Mouse (Mus musculus): Measurements from ENCODE around the gene Cpne5. TPM values are rescaled to one million over a fixed set of nuclear protein-coding genes. Genes with fewer than 3 reads are reported as not detected.

Gene Cpne5
- 55.1 and 68.9 TPM in 2 replicates for polyA plus RNA-seq (2012; rRNA removed)

DNA sequence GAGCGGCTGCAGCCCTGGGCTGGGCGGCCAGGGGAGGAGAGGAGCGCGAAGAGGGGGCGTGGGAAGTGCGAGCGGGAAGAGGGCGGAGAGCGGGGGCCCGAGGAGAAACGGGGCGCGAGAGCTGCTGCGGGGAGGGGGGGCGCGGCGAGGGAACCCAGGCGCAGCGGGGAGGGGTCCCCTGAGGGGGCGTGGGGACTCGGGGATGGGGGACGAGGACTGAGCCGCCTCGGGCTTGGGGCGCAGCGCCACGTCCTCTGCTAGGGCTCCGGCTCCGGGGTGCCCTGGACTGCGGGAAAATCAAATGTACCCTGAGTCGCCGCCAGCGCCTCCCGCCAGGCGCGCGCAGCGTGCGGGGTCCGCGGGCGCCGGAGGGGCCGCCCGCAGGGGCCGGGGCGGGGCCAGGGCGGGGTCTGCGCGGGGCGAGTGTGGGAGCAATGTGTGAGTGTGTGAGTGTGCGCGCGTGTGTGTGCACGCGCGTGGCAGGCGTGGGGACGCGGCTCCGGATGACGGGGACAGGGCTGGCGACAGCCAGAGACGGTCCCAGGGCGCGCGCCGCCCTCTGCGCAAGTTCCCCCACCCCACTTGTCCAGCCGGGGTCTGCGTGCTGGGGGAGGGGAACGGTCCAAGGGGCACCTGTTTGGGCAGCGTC, at the start of gene Cpne5:
Gene Cpne5 (minus strand): TSS at position 396 of the 649 bp plus-strand sequence.

DNA sequence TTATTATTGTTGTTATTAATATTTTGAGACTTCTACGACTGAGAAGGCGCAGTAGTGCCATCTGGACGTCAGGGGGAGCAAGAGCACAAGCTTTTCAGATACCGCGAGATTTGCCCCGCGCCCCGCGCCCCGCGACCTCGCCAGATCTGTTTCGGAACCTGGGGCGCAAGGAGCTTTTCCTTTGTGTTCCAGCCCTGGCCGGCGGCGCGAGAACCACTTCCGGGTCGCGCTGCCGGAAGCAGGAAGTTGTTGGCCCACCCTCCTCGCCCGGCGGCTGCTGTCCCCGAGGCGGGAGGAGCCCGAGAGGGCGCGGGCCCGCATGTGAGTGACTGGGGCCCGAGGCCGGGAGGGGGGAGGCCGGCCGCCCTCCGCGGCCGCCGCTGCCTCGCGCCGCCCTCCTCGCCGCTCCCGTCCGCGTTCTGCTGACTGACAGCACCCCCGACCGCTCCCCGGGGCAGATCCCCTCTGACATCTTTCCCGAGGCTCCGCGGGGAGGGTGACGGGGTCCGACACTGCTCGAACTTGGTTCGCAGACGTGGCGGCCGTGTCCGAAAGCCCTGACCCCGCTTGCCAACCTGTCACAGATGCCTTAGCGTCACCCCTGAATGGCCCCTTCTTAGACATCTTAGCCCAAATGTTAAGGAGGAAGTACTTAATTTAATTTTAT, 30.8 kb upstream of the Cpne5 start, which contains the start of gene BC004004:
Gene BC004004 (plus strand): TSS at position 107 of the 667 bp plus-strand sequence.

DNA sequence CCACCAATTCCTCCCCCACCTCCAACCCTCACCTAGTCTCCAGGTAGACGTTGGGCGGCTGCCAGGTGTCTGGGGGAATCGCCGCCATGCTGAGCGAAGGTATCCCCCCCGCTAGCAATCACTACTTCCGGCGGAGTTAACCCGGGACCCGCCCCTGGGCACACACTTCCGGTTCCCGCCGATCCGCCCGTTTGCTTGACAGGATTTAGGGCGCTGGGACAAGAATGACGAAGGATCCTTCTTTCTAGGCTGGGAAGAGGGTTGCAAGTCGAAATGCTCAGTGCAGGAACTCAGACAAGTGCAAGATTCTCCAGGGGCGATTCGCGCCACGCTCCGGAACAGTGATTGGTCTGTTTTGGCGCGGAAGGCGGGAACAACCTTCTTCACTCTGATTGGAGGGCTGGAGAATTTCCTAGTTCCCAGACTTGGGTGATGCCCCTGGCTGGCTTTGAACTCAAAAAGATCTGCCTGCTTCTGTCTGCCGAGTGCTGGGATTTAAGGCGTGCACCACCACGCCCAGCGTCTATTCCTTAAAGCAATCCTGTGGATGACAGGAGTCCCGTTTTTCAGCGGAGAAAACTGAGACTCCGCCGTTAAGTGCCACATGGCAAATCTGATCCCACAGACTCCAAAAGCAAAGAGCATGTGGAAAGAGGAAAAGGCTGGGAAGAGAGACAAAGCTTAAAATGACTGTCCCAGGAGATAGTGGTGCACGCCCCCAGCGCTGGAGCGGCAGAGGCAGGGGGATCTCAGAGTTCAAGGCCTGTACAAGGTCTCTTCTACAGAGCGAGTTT, 26.1 kb upstream of the Cpne5 start, which contains the start of gene Ppil1:
Gene Ppil1 (minus strand): TSS at position 347 of the 794 bp plus-strand sequence.

DNA sequence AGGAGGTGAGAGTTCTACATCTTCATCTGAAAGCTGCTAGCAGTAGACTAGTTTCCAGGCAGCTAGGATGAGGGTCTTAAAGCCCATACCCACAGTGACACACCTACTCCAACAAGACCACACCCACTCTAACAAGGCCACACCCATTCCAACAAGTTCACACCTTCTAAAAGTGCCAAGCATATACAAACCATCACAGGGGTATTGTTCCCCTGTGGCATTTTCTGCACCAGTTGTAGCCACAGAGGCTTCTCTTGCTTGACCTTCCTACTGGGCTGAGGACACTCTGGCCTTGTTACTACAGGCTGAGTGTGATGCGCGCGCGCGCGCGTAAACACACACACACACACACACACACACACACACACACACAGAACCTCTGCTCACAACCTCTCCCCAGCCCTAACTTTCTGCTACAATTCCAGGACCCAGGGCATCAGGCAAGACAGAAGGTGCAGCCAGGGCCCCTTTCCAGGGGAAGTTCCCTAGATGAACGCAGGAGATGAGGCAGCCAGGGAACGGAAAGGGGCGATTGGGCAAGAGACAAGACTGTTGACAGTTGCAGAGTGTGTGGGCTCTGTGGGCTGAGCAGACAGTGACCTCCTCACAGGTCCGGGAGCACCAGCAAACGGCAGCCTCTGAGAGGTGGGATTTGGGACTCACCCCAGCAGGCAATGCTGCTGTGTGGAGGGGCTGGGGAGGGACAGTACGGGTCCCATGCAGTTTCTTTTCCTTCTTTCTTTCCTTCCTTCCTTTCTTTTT, 124.2 kb downstream of the Cpne5 start, which contains the start of gene Rab44:
Gene Rab44 (plus strand): TSS at position 555 of the 762 bp plus-strand sequence.

Other genes with a start within 250 kb of the Cpne5 start
- gene Stk38, start 230.2 kb downstream of the Cpne5 start, polyA plus RNA-seq (2012; rRNA removed) = 91.9 and 94.6 TPM in 2 replicates
- gene Srsf3, start 205.5 kb downstream of the Cpne5 start, polyA plus RNA-seq (2012; rRNA removed) = 330 and 355 TPM in 2 replicates
- 45.1 and 51.9 TPM in 2 replicates for gene Cdkn1a, start 147.2 kb downstream of the Cpne5 start, polyA plus RNA-seq (2012; rRNA removed)
- 0.06 and 0.19 TPM in 2 replicates for gene Rab44, start 124.0 kb downstream of the Cpne5 start, polyA plus RNA-seq (2012; rRNA removed)
- 61.0 and 69.0 TPM in 2 replicates for gene Ppil1, start 26.0 kb upstream of the Cpne5 start, polyA plus RNA-seq (2012; rRNA removed)
- 89.5 and 91.0 TPM in 2 replicates for gene BC004004, start 30.6 kb upstream of the Cpne5 start, polyA plus RNA-seq (2012; rRNA removed)
- 4.5 and 5.2 TPM in 2 replicates for gene Pi16, start 79.5 kb upstream of the Cpne5 start, polyA plus RNA-seq (2012; rRNA removed)
- 659 and 663 TPM in 2 replicates for gene Mtch1, start 109.8 kb upstream of the Cpne5 start, polyA plus RNA-seq (2012; rRNA removed)
- gene Fgd2, start 122.7 kb upstream of the Cpne5 start, polyA plus RNA-seq (2012; rRNA removed) = 11.3 and 13.4 TPM in 2 replicates